Mouse (Mus musculus): ENCODE measurements around the gene Emid1.

DNA sequence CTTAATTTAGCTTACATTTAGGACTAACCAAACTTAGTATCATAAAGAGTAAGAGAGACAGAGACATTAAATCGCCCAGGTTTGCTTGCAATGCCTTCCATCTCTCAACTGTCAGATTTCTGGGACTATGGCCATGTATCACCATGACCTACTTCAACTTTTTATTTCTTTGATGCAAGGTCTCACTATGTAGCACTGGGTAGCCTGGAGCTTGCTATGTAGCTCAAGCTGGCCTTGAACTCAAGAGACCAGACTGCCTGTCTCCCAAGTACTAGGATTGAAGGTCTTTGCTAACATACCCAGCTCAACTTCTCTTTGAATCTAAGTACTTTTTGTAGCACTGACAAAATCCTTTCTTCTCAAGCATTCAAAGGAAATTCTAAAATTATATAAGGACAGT lies 62.9 kb downstream of the Emid1 start:
- TF ChIP-seq POLR2A (IDR thresholded peaks at IDR 0.05; ENCODE audit: control insufficient read depth, extremely low read depth, insufficient read depth, low read length, poor library complexity) (no peak), CTCF (IDR thresholded peaks at IDR 0.05; ENCODE audit: borderline replicate concordance, control insufficient read depth, extremely low read depth, insufficient read depth, low read length, poor library complexity) (no peak)
